Mouse (Mus musculus): ENCODE results near the gene Afg1l. TPM values are rescaled to one million over a fixed set of nuclear protein-coding genes. Genes with fewer than 3 reads are reported as not detected.

Afg1l gene
- polyA plus RNA-seq, 1 experiment from 2014 or later = 15.3 TPM

GRCm38 (mm10) chr10:42270277-42271083 is 207.9 kb downstream of the Afg1l start:
- WGBS = 45% methylated on average over 10 of the region's 10 CpGs
- no peaks in the 10 kb centered on the region for H3K27me3 ChIP-seq (replicated peaks; ENCODE audit: control insufficient read depth, insufficient read depth, low read length)
- H3K4me3 ChIP-seq (ENCODE audit: low read length) = no peak overlapping the region
- peak; percentile 24 for ATAC-seq
- H3K9me3 ChIP-seq (ENCODE audit: control insufficient read depth, low read length) = 0 out of 2 replicates have a peak, but pooled peaks cover 4% of the 10 kb centered on the region
- peaks cover 18% of the 10 kb centered on the region for H3K36me3 ChIP-seq (ENCODE audit: control insufficient read depth, insufficient read depth, low read length)
- no peak overlapping the region for H3K9ac ChIP-seq (ENCODE audit: low read depth, low read length)
- H3K4me1 ChIP-seq (ENCODE audit: control insufficient read depth, insufficient read depth, low read length) = peaks cover 50% of the 10 kb centered on the region
- H3K4me2 ChIP-seq (ENCODE audit: low read depth, low read length) = no peak overlapping the region
- no peak overlapping the region for H3K27ac ChIP-seq (ENCODE audit: low read length)

DNA sequence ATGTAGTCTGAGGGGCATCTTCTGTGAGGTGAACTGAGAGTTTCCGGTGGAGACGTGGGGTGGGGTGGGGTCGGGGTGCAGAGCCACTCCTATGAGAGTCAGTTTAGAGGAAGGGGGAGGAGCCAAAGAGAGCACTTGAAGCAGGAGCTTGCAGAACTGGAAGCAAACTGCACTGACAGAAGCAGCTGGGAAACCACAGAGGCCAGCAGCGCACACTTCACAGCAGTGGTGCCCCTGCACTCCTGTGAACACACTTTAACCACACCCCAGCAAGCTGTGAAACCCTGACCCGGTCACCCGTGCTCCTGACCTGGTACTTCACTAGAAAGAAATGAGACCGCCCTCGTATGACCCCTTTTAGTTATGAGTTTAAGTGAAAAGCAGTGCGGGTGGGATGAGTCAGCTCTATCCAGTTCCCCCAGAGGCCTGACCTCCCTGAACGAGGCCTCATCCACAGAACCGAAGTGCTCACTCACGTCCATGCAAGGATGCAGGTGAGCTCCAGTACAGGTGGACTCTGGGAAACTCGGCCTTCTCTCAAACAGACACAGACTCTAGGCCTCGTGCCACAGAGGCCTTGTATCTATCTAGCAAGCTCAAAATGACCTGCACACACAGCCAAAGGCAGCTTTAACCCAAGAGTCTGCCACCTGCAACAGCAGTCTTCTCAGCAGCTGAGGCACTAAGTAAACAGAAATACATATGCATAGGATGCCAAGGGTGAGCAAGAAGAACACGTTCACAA is 208.9 kb downstream of the Afg1l start:
- Histone ChIP-seq H3K9me3 (ENCODE audit: control insufficient read depth, low read length) (0 out of 2 replicates have a peak, but pooled peaks cover 4% of the 10 kb centered on the region), H3K4me1 (ENCODE audit: control insufficient read depth, insufficient read depth, low read length) (peaks cover 45% of the 10 kb centered on the region), H3K4me3 (ENCODE audit: low read length) (no peak overlapping the region), H3K27me3 (replicated peaks; ENCODE audit: control insufficient read depth, insufficient read depth, low read length) (no peaks in the 10 kb centered on the region), H3K36me3 (ENCODE audit: control insufficient read depth, insufficient read depth, low read length) (peaks cover 18% of the 10 kb centered on the region), H3K4me2 (ENCODE audit: low read depth, low read length) (peak overlapping the region; percentile 19; the same call in 1 of the 2 replicates), H3K27ac (ENCODE audit: low read length) (no peak overlapping the region), H3K9ac (ENCODE audit: low read depth, low read length) (no peak overlapping the region)
- 55% methylated on average over 15 of the region's 15 CpGs for WGBS
- ATAC-seq = no peak

- 0 out of 2 replicates have a peak, but pooled peaks cover 4% of the 10 kb centered on the region for H3K9me3 ChIP-seq (ENCODE audit: control insufficient read depth, low read length)
- H3K9ac ChIP-seq (ENCODE audit: low read depth, low read length) = no peak overlapping the region
- H3K36me3 ChIP-seq (ENCODE audit: control insufficient read depth, insufficient read depth, low read length) = peaks cover 18% of the 10 kb centered on the region
- ATAC-seq = 0 out of 2 replicates have a peak, but pooled peaks have one; percentile 25
- 76% methylated on average over 5 of the region's 5 CpGs for WGBS
- H3K4me2 ChIP-seq (ENCODE audit: low read depth, low read length) = no peak overlapping the region
- H3K27ac ChIP-seq (ENCODE audit: low read length) = 0 out of 2 replicates have a peak overlapping the region, but pooled peaks have one; percentile 12
- peaks cover 34% of the 10 kb centered on the region for H3K4me1 ChIP-seq (ENCODE audit: control insufficient read depth, insufficient read depth, low read length)
- H3K4me3 ChIP-seq (ENCODE audit: low read length) = no peak overlapping the region
- no peaks in the 10 kb centered on the region for H3K27me3 ChIP-seq (replicated peaks; ENCODE audit: control insufficient read depth, insufficient read depth, low read length)
Measured at GRCm38 (mm10) chr10:42267811-42268545, 210.4 kb downstream of the Afg1l start.

DNA sequence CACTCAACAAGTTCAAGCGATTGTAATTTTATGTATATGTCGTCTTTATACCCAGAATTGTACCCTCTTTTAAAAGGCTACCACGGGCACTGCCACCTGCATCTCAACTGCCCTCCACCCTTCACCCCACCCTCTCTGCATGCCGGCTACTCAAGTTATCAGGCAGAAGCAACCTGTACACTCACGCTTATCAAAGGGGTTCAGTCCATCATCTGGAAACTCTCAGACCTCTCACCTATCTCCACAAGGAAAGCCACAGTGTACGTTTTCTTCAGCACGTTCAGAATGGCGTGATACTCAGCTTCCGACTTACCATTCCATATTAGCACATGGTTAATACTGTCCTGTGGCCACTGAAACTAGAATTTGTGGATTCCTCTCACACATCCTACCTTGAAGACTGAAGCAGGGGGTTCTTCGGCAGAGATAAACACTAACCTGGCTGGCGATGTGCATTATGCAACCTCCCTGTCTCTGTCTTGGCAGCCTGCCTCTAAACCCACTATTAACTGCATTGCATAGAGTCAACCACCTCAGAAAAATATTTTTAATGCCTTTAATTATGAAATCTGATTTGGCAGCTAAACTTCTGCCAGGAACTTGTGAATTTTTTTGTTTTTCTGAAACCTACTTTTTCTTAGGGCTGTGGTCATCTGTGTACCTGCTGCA is 213.2 kb downstream of the Afg1l start:
- ATAC-seq = peak; percentile 66
- H3K27ac ChIP-seq (ENCODE audit: low read length) = no peak overlapping the region
- 89% methylated on average over 11 of the region's 11 CpGs for WGBS
- H3K9me3 ChIP-seq (ENCODE audit: control insufficient read depth, low read length) = 0 out of 2 replicates have a peak, but pooled peaks cover 4% of the 10 kb centered on the region
- no peak overlapping the region for H3K4me2 ChIP-seq (ENCODE audit: low read depth, low read length)
- H3K4me1 ChIP-seq (ENCODE audit: control insufficient read depth, insufficient read depth, low read length) = peaks cover 25% of the 10 kb centered on the region
- no peak overlapping the region for H3K4me3 ChIP-seq (ENCODE audit: low read length)
- H3K27me3 ChIP-seq (replicated peaks; ENCODE audit: control insufficient read depth, insufficient read depth, low read length) = no peaks in the 10 kb centered on the region
- H3K36me3 ChIP-seq (ENCODE audit: control insufficient read depth, insufficient read depth, low read length) = peaks cover 18% of the 10 kb centered on the region
- H3K9ac ChIP-seq (ENCODE audit: low read depth, low read length) = no peak overlapping the region

GRCm38 (mm10) chr10:42264195-42264594 is 214.2 kb downstream of the Afg1l start:
- no peak overlapping the region for H3K9ac ChIP-seq (ENCODE audit: low read depth, low read length)
- no peak overlapping the region for H3K4me3 ChIP-seq (ENCODE audit: low read length)
- no peaks in the 10 kb centered on the region for H3K27me3 ChIP-seq (replicated peaks; ENCODE audit: control insufficient read depth, insufficient read depth, low read length)
- H3K27ac ChIP-seq (ENCODE audit: low read length) = no peak overlapping the region
- ATAC-seq = no peak
- H3K36me3 ChIP-seq (ENCODE audit: control insufficient read depth, insufficient read depth, low read length) = peaks cover 18% of the 10 kb centered on the region
- 79% methylated on average over 5 of the region's 5 CpGs for WGBS
- peaks cover 16% of the 10 kb centered on the region for H3K4me1 ChIP-seq (ENCODE audit: control insufficient read depth, insufficient read depth, low read length)
- 0 out of 2 replicates have a peak, but pooled peaks cover 4% of the 10 kb centered on the region for H3K9me3 ChIP-seq (ENCODE audit: control insufficient read depth, low read length)
- no peak overlapping the region for H3K4me2 ChIP-seq (ENCODE audit: low read depth, low read length)

GRCm38 (mm10) chr10:42263701-42264100 is 214.7 kb downstream of the Afg1l start:
- Histone ChIP-seq H3K4me2 (ENCODE audit: low read depth, low read length) (no peak overlapping the region), H3K9ac (ENCODE audit: low read depth, low read length) (no peak overlapping the region), H3K9me3 (ENCODE audit: control insufficient read depth, low read length) (0 out of 2 replicates have a peak, but pooled peaks cover 4% of the 10 kb centered on the region), H3K27me3 (replicated peaks; ENCODE audit: control insufficient read depth, insufficient read depth, low read length) (no peaks in the 10 kb centered on the region), H3K4me1 (ENCODE audit: control insufficient read depth, insufficient read depth, low read length) (peaks cover 15% of the 10 kb centered on the region), H3K4me3 (ENCODE audit: low read length) (no peak overlapping the region), H3K27ac (ENCODE audit: low read length) (no peak overlapping the region), H3K36me3 (ENCODE audit: control insufficient read depth, insufficient read depth, low read length) (peaks cover 18% of the 10 kb centered on the region)
- 50% methylated on average over 8 of the region's 8 CpGs for WGBS
- ATAC-seq = no peak

Other genes with a start within 250 kb of the Afg1l start
- 4.8 and 5.6 TPM in 2 replicates for gene Foxo3, start 201.8 kb downstream of the Afg1l start, polyA plus RNA-seq (2015; fragmentation: Nextera tagmentation; extraction: Ambion mirVana)
- gene Snx3, start 23.5 kb upstream of the Afg1l start, polyA plus RNA-seq (2015; fragmentation: Nextera tagmentation; extraction: Ambion mirVana) = 513 and 568 TPM in 2 replicates
- not detected in 2 replicates for gene Nr2e1, start 105.1 kb upstream of the Afg1l start, polyA plus RNA-seq (2015; fragmentation: Nextera tagmentation; extraction: Ambion mirVana)
- gene Ostm1, start 105.3 kb upstream of the Afg1l start, polyA plus RNA-seq (2015; fragmentation: Nextera tagmentation; extraction: Ambion mirVana) = 17.0 and 19.4 TPM in 2 replicates

Measured in intestine, embryonic 16.5 days (tissue).